Mouse (Mus musculus): ENCODE data around the gene Sema5a. TPM values are rescaled to one million over a fixed set of nuclear protein-coding genes. Genes with fewer than 3 reads are reported as not detected.

Gene Sema5a
- total and polyA plus RNA-seq, 3 experiments, result 0.17 to 0.27 (median 0.17) TPM

GRCm38 (mm10) chr15:32343544-32343943 lies 98.9 kb downstream of the Sema5a start:
- DNase-seq (ENCODE audit: extremely low read depth), result no peak
- TF ChIP-seq HCFC1 (IDR thresholded peaks at IDR 0.05; ENCODE audit: low read depth, low read length) (no peak), ZMIZ1 (IDR thresholded peaks at IDR 0.05; ENCODE audit: low read depth, low read length) (no peak), MYC (IDR thresholded peaks at IDR 0.05; ENCODE audit: low read depth, low read length) (no peak), ZKSCAN1 (IDR thresholded peaks at IDR 0.05; ENCODE audit: borderline replicate concordance, low read depth, low read length) (no peak), GABPA (IDR thresholded peaks at IDR 0.05; ENCODE audit: insufficient replicate concordance, low read depth, low read length) (no peak), NRF1 (IDR thresholded peaks at IDR 0.05; ENCODE audit: low read depth, low read length) (no peak), TCF12 (IDR thresholded peaks at IDR 0.05; ENCODE audit: low read depth, low read length) (no peak), ETS1 (conservative IDR thresholded peaks at IDR 0.05; ENCODE audit: low read depth, low read length) (no peak), UBTF (IDR thresholded peaks at IDR 0.05; ENCODE audit: low read depth, low read length) (no peak), IRF4 (IDR thresholded peaks at IDR 0.05; ENCODE audit: low read depth, low read length) (no peak), MAZ (IDR thresholded peaks at IDR 0.05; ENCODE audit: low read depth, low read length) (no peak), CHD2 (IDR thresholded peaks at IDR 0.05; ENCODE audit: low read length) (no peak), USF1 (IDR thresholded peaks at IDR 0.05; ENCODE audit: low read depth, low read length) (no peak), MAFK (IDR thresholded peaks at IDR 0.05; ENCODE audit: insufficient replicate concordance, low read length) (no peak), CTCF (conservative IDR thresholded peaks at IDR 0.05 in 1 of 2, IDR thresholded peaks at IDR 0.05 in 1 of 2; ENCODE audit: low read depth in 2 of 2, low read length in 2 of 2) (no peak), PAX5 (IDR thresholded peaks at IDR 0.05; ENCODE audit: low read length) (no peak), BHLHE40 (IDR thresholded peaks at IDR 0.05; ENCODE audit: low read depth, low read length) (no peak)
- H3K27me3 ChIP-seq (replicated peaks), result no peaks in the 10 kb centered on the region
- no peaks in the 10 kb centered on the region for H3K79me2 ChIP-seq (replicated peaks; ENCODE audit: control insufficient read depth, extremely low read depth, insufficient read depth, poor library complexity, severe bottlenecking)
- H3K36me3 ChIP-seq (replicated peaks in 1 of 2; ENCODE audit: control insufficient read depth in 1 of 2, insufficient read depth in 1 of 2, low read length in 1 of 2), result no peaks in the 10 kb centered on the region
- no peak overlapping the region for H3K27ac ChIP-seq (ENCODE audit: insufficient read depth, low read depth)
- in situ Hi-C loops (cut with MboI; ENCODE audit: low pct_ligation_motif_present, low pct_unique_long_range_greater_than_20kb, low sequenced_read_pairs), result no loop called here
- no peaks in the 10 kb centered on the region for H3K9me3 ChIP-seq (replicated peaks; ENCODE audit: low read length)
- H3K9ac ChIP-seq (ENCODE audit: insufficient read depth, low read depth), result no peak overlapping the region
- no peak overlapping the region for H3K4me2 ChIP-seq (ENCODE audit: insufficient read depth, low read depth, poor library complexity, severe bottlenecking)
- no peak overlapping the region for H3K4me3 ChIP-seq (replicated peaks in 1 of 3; ENCODE audit: low read depth in 2 of 3, low read length in 2 of 3, poor library complexity in 1 of 3)
- dilution Hi-C loops (cut with MboI; ENCODE audit: extremely low pct_ligation_motif_present, extremely low pct_unique_long_range_greater_than_20kb, low sequenced_read_pairs), result no loop called here
- peaks cover 4 to 29% of the 10 kb centered on the region in 2 experiments; a peak in 3 of 4 replicates for H3K4me1 ChIP-seq (ENCODE audit: control insufficient read depth in 1 of 2, insufficient read depth in 2 of 2)

- peaks cover 4 to 21% of the 10 kb centered on the region in 2 experiments; a peak in 3 of 4 replicates for H3K4me1 ChIP-seq (ENCODE audit: control insufficient read depth in 1 of 2, insufficient read depth in 2 of 2)
- in situ Hi-C loops (cut with MboI; ENCODE audit: low pct_ligation_motif_present, low pct_unique_long_range_greater_than_20kb, low sequenced_read_pairs), result no loop called here
These were observed 102.7 kb downstream of the Sema5a start for GRCm38 (mm10) chr15:32347315-32347714.

More at GRCm38 (mm10) chr15:32347315-32347714, 102.7 kb downstream of the Sema5a start:
- Histone ChIP-seq H3K36me3 (replicated peaks in 1 of 2; ENCODE audit: control insufficient read depth in 1 of 2, insufficient read depth in 1 of 2, low read length in 1 of 2) (no peaks in the 10 kb centered on the region), H3K27ac (ENCODE audit: insufficient read depth, low read depth) (no peak overlapping the region), H3K4me2 (ENCODE audit: insufficient read depth, low read depth, poor library complexity, severe bottlenecking) (peak overlapping the region; percentile 54), H3K9ac (ENCODE audit: insufficient read depth, low read depth) (no peak overlapping the region), H3K27me3 (replicated peaks) (no peaks in the 10 kb centered on the region), H3K79me2 (replicated peaks; ENCODE audit: control insufficient read depth, extremely low read depth, insufficient read depth, poor library complexity, severe bottlenecking) (no peaks in the 10 kb centered on the region), H3K4me3 (replicated peaks in 1 of 3; ENCODE audit: low read depth in 2 of 3, low read length in 2 of 3, poor library complexity in 1 of 3) (peak overlapping the region in 1 of 3 experiments; percentile 13), H3K9me3 (replicated peaks; ENCODE audit: low read length) (no peaks in the 10 kb centered on the region)
- TF ChIP-seq HCFC1 (IDR thresholded peaks at IDR 0.05; ENCODE audit: low read depth, low read length), result no peak
- no peak for TF ChIP-seq MAZ (IDR thresholded peaks at IDR 0.05; ENCODE audit: low read depth, low read length)
- TF ChIP-seq BHLHE40 (IDR thresholded peaks at IDR 0.05; ENCODE audit: low read depth, low read length), result 0 out of 2 replicates have a peak, but pooled peaks have one; percentile 18
- TF ChIP-seq ETS1 (conservative IDR thresholded peaks at IDR 0.05; ENCODE audit: low read depth, low read length), result peak; percentile 67
- 0 out of 2 replicates have a peak, but pooled peaks have one; percentile 41 for TF ChIP-seq IRF4 (IDR thresholded peaks at IDR 0.05; ENCODE audit: low read depth, low read length)
- peak; percentile 60; the same call in 1 of the 2 replicates for TF ChIP-seq MEF2A (IDR thresholded peaks at IDR 0.05; ENCODE audit: borderline replicate concordance, low read depth, low read length)
- TF ChIP-seq MYC (IDR thresholded peaks at IDR 0.05; ENCODE audit: low read depth, low read length), result no peak
- TF ChIP-seq JUN (IDR thresholded peaks at IDR 0.05; ENCODE audit: insufficient read depth, low read depth, low read length), result 0 out of 2 replicates have a peak, but pooled peaks have one; percentile 6
- no peak for TF ChIP-seq ZMIZ1 (IDR thresholded peaks at IDR 0.05; ENCODE audit: low read depth, low read length)
- dilution Hi-C loops (cut with MboI; ENCODE audit: extremely low pct_ligation_motif_present, extremely low pct_unique_long_range_greater_than_20kb, low sequenced_read_pairs), result no loop called here
- DNase-seq (ENCODE audit: extremely low read depth), result peak; percentile 47

Measured in CH12.LX (cell line).